Mouse (Mus musculus): ENCODE measurements around the gene Naaladl1.
A peak's percentile ranks its signal among the peaks of the same experiment; 100 is the strongest.

Naaladl1 gene

GRCm38 (mm10) chr19:6084478-6085248 is 20.9 kb upstream of the Naaladl1 start, which contains the start of the genes Zfpl1 and Cdca5:
Zfpl1 (minus strand) TSS chr19:6084956.
Cdca5 (plus strand) TSS chr19:6084983.
- peak; percentile 98 for DNase-seq

- peak; percentile 65 to 71 for DNase-seq
Observed at GRCm38 (mm10) chr19:6085417-6085879, 20.1 kb upstream of the Naaladl1 start.

GRCm38 (mm10) chr19:6088841-6089240 is 16.7 kb upstream of the Naaladl1 start:
- DNase-seq, result no peak

- DNase-seq, result no peak
Observed at GRCm38 (mm10) chr19:6094119-6094518, 11.5 kb upstream of the Naaladl1 start, which contains the start of gene AC131692.1. AC131692.1 (plus strand) TSS chr19:6094419.

- DNase-seq, result no peak
Observed at GRCm38 (mm10) chr19:6097847-6098246, 7.7 kb upstream of the Naaladl1 start.

- DNase-seq, result no peak
Observed at GRCm38 (mm10) chr19:6101186-6101585, 4.4 kb upstream of the Naaladl1 start.

GRCm38 (mm10) chr19:6102169-6102853 is 3.3 kb upstream of the Naaladl1 start:
- DNase-seq, result no peak

GRCm38 (mm10) chr19:6104476-6104875 is 1.1 kb upstream of the Naaladl1 start:
- DNase-seq, result no peak

- no peak for DNase-seq
Observed at GRCm38 (mm10) chr19:6113116-6113515, 7.5 kb downstream of the Naaladl1 start.

- peak; percentile 45 to 47 for DNase-seq
Observed at GRCm38 (mm10) chr19:6116113-6116850, 10.7 kb downstream of the Naaladl1 start.

GRCm38 (mm10) chr19:6117346-6117985 is 11.9 kb downstream of the Naaladl1 start:
- DNase-seq, result no peak

GRCm38 (mm10) chr19:6117986-6118676 is 12.5 kb downstream of the Naaladl1 start, which contains the start of gene Sac3d1:
Sac3d1 (minus strand) TSS chr19:6118650.
- peak; percentile 91 to 93 for DNase-seq

- DNase-seq, result peak; percentile 64
Observed at GRCm38 (mm10) chr19:6118677-6119185, 13.1 kb downstream of the Naaladl1 start.

GRCm38 (mm10) chr19:6121761-6122160 is 16.2 kb downstream of the Naaladl1 start:
- no peak for DNase-seq

GRCm38 (mm10) chr19:6123330-6123729 is 17.7 kb downstream of the Naaladl1 start:
- DNase-seq, result peak; percentile 58 to 69

- no peak for DNase-seq
Observed at GRCm38 (mm10) chr19:6124898-6125297, 19.3 kb downstream of the Naaladl1 start.

- peak; percentile 70 to 83 for DNase-seq
Observed at GRCm38 (mm10) chr19:6126289-6126688, 20.7 kb downstream of the Naaladl1 start.

- no peak for DNase-seq
Observed at GRCm38 (mm10) chr19:6126789-6127580, 21.4 kb downstream of the Naaladl1 start.

GRCm38 (mm10) chr19:6127760-6128341 is 22.3 kb downstream of the Naaladl1 start, which contains the start of gene Snx15:
Snx15 (minus strand) TSS chr19:6128304.
- DNase-seq, result peak; percentile 98

All from cerebellum, postnatal 10 days (tissue).